Comparison of ENCODE assay signal across 16 mouse cellular contexts in genomic region chr4:75291142-75291541, GRCm38 (mm10).
"Had no signal": no experiment of that assay in that cellular context is flagged by ENCODE, and none has a peak within 500 bp of the region (broad histone marks: within the 10 kb centered on the region; RNA-seq: fewer than 3 reads in every experiment).

No protein-coding gene starts in this region.

- H3K4me3 ChIP-seq: neural tube, embryonic 13.5 days; neural tube, embryonic 15.5 days; stomach, embryonic 15.5 days had no signal

- H3K36me3 ChIP-seq: neural tube, embryonic 13.5 days; neural tube, embryonic 15.5 days; stomach, embryonic 15.5 days had no signal

- H3K27ac ChIP-seq: neural tube, embryonic 13.5 days; neural tube, embryonic 15.5 days; stomach, embryonic 15.5 days; stomach, postnatal 0 days had no signal

- H3K4me1 ChIP-seq: neural tube, embryonic 13.5 days; neural tube, embryonic 15.5 days; stomach, embryonic 15.5 days had no signal

- H3K4me2 ChIP-seq: neural tube, embryonic 13.5 days; neural tube, embryonic 15.5 days; stomach, embryonic 15.5 days had no signal

- H3K27me3 ChIP-seq: neural tube, embryonic 13.5 days; neural tube, embryonic 15.5 days; stomach, embryonic 15.5 days had no signal

- H3K9me3 ChIP-seq: neural tube, embryonic 13.5 days; neural tube, embryonic 15.5 days; stomach, embryonic 15.5 days had no signal

- DNase-seq: retina, postnatal 1 day; right cerebral cortex, adult 18-20 months; right cerebral cortex, postnatal 14 days; right cerebral cortex, postnatal 25 days; right cerebral cortex, postnatal 4 days; spleen, adult 18-20 months; thymus, adult 18-20 months; thymus, adult 2 months; thymus, postnatal 14 days; thymus, postnatal 25 days; thymus, postnatal 36 days; thymus, postnatal 4 days had no signal

- H3K9ac ChIP-seq: neural tube, embryonic 13.5 days; neural tube, embryonic 15.5 days; stomach, embryonic 15.5 days had no signal
